Mouse (Mus musculus) midbrain, embryonic 11.5 days (tissue): Measurements from ENCODE around the gene Dbh. TPM values are rescaled to one million over a fixed set of nuclear protein-coding genes. Genes with fewer than 3 reads are reported as not detected.

ENCODE experiments used
- ATAC-seq: fragments of 200-750 bp; cut with Nextera tagmentation; 2 replicates; pipeline ENCODE4 v1.8.0; 2017; ENCODE audit warnings: moderate TSS enrichment, moderate library complexity; ENCODE audit not compliant: low FRiP score
- DNase-seq: peaks from one replicate; pipeline ENCODE4 v3.0.0; 2015; ENCODE audit warnings: low spot score; ENCODE audit errors: missing footprints
- H3K27ac ChIP-seq: fragments of 300-500 bp; sonication (generic); 2 replicates; pipeline ENCODE4 v1.5.1; 2014; ENCODE audit warnings: low read depth, low read length
- H3K27me3 ChIP-seq: fragments of 300-500 bp; sonication (generic); 2 replicates; pipeline ENCODE4 v1.6.1; 2014; ENCODE audit warnings: mild to moderate bottlenecking, low read length, moderate library complexity, mixed read lengths; ENCODE audit not compliant: control insufficient read depth, insufficient read depth
- H3K36me3 ChIP-seq: fragments of 300-500 bp; sonication (generic); 2 replicates; pipeline ENCODE4 v1.6.1; 2014; ENCODE audit warnings: mild to moderate bottlenecking, low read length, moderate library complexity, mixed read lengths; ENCODE audit not compliant: control insufficient read depth, insufficient read depth
- H3K4me1 ChIP-seq: fragments of 300-500 bp; sonication (generic); 2 replicates; pipeline ENCODE4 v1.6.1; 2014; ENCODE audit warnings: low read length; ENCODE audit not compliant: control insufficient read depth, insufficient read depth
- H3K4me2 ChIP-seq: fragments of 300-500 bp; sonication (generic); 2 replicates; pipeline ENCODE4 v1.6.1; 2014; ENCODE audit warnings: mild to moderate bottlenecking, moderate library complexity
- H3K4me3 ChIP-seq: fragments of 300-500 bp; sonication (generic); 2 replicates; pipeline ENCODE4 v1.5.1; 2014; ENCODE audit warnings: low read depth, low read length
- H3K9ac ChIP-seq: fragments of 300-500 bp; sonication (generic); 2 replicates; pipeline ENCODE4 v1.6.1; 2014; ENCODE audit warnings: low read length
- H3K9me3 ChIP-seq: fragments of 300-500 bp; sonication (generic); 2 replicates; pipeline ENCODE4 v1.6.1; 2016; ENCODE audit warnings: low read length; ENCODE audit not compliant: control insufficient read depth
- WGBS: fragments of 180-500 bp; shearing (Covaris S2); extraction: QIAGEN DNeasy Blood & Tissue Kit; methylation state at CpG from one replicate; pipeline ENCODE4 v1.1.7; 2014; 5-methylcytosine and 5-hydroxymethylcytosine counted together
- polyA plus RNA-seq: library from polyadenylated mRNA; unstranded; fragments of >200 nt; fragmentation: Nextera tagmentation; extraction: Ambion mirVana; gene quantifications from 2 replicates; pipeline ENCODE4 v1.2.1, GENCODE M21; 2014

Gene Dbh
- polyA plus RNA-seq, 1 experiment from 2014 or later = 0.48 TPM

GRCm38 (mm10) chr2:27223012-27223421, 58.0 kb downstream of the Dbh start:
- WGBS = 93% methylated on average over 7 of the region's 7 CpGs
- DNase-seq (no peak), ATAC-seq (no peak)
- H3K27me3 ChIP-seq = no peaks in the 10 kb centered on the region
- H3K27ac ChIP-seq = no peak overlapping the region
- no peaks in the 10 kb centered on the region for H3K4me1 ChIP-seq
- H3K9ac ChIP-seq = no peak overlapping the region
- no peak overlapping the region for H3K4me2 ChIP-seq
- no peak overlapping the region for H3K4me3 ChIP-seq
- H3K36me3 ChIP-seq = no peaks in the 10 kb centered on the region
- H3K9me3 ChIP-seq = no peaks in the 10 kb centered on the region

DNA sequence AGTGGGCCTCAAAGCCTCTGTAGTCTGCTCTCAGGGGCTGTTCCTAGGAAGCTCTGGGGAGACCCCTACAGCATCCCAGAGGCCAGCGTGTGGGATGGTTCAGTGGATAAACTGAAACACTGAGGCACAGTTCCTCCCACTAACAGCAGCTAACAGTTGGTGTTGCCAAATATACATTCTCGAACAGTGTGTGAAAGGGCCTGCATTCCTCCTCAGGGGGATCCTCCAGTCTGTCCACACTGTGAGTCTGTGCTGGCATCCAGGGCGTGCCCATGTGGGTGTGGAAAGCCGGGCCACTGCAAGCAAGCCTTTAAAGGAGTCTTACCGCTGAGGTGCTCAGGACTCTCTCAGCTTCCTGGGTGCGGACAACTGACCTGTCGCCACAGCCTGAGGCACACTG, 61.5 kb downstream of the Dbh start:
- no peak for ATAC-seq
- Histone ChIP-seq H3K4me2 (no peak overlapping the region), H3K27me3 (no peaks in the 10 kb centered on the region), H3K9ac (no peak overlapping the region), H3K27ac (no peak overlapping the region), H3K4me1 (no peaks in the 10 kb centered on the region), H3K36me3 (no peaks in the 10 kb centered on the region), H3K4me3 (no peak overlapping the region), H3K9me3 (no peaks in the 10 kb centered on the region)
- DNase-seq = no peak
- WGBS = 57% methylated on average over 7 of the region's 7 CpGs

- H3K4me2 ChIP-seq = no peak overlapping the region
- H3K27ac ChIP-seq = no peak overlapping the region
- WGBS = 81% methylated on average over 5 of the region's 5 CpGs
- H3K9me3 ChIP-seq = no peaks in the 10 kb centered on the region
- DNase-seq = no peak
- H3K27me3 ChIP-seq = no peaks in the 10 kb centered on the region
- no peak for ATAC-seq
- no peak overlapping the region for H3K9ac ChIP-seq
- H3K4me3 ChIP-seq = no peak overlapping the region
- no peaks in the 10 kb centered on the region for H3K4me1 ChIP-seq
- no peaks in the 10 kb centered on the region for H3K36me3 ChIP-seq
Measured at GRCm38 (mm10) chr2:27228809-27229480, 63.9 kb downstream of the Dbh start.

DNA sequence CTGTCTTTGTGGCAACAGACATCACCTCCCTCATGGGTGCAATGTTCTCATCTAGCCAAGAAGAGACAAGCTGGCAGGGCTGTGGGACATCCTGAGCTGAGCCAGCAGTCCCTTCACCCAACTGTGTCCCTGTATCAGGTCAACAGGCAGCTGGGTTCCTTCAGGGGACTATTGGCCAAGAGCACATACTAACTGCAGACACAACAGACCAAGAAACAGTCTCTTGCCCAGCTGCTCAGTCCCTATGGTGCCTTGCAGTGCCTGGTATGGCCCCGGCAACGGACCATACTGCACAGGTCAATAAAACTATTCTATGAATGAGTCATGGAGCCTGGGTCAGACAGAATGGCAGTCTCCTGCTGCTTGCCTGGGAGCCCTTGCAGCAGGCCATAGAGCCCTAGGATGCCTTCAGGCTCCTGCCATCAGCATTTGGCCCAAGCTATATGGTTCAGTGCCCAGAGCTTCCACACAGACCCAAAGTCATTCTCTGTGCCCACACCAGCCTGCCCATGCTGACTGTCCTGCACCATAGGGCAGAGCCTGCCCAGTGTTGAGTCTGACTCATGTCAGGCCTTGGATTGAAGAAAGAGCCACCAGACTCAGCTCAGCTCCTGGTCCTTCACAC, 64.6 kb downstream of the Dbh start:
- H3K4me3 ChIP-seq = no peak overlapping the region
- ATAC-seq = no peak
- H3K9ac ChIP-seq = no peak overlapping the region
- no peak for DNase-seq
- H3K27me3 ChIP-seq = no peaks in the 10 kb centered on the region
- no peaks in the 10 kb centered on the region for H3K4me1 ChIP-seq
- H3K4me2 ChIP-seq = no peak overlapping the region
- WGBS = 80% methylated on average over 2 of the region's 2 CpGs
- no peaks in the 10 kb centered on the region for H3K9me3 ChIP-seq
- H3K36me3 ChIP-seq = no peaks in the 10 kb centered on the region
- H3K27ac ChIP-seq = no peak overlapping the region

DNA sequence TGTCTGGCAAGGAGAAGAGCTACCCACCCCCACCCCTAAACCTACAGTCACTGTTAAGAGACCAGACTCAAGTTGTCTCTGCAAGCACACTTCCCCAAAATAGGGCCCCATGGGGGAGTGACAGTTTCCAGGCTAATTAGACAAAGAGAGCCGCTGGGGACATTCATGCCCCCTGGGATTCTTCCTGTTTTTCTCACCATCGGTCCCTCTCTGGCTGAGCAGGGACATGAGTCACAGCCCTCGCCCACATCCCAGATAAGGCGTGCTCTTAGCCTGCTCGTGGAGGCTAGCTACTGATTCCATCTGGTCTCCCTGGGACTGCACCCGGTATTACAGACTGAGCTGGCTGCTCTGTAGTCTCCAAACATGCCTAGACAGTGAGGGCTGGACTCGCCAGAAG, 67.3 kb downstream of the Dbh start:
- Histone ChIP-seq H3K4me3 (no peak overlapping the region), H3K27ac (no peak overlapping the region), H3K4me1 (no peaks in the 10 kb centered on the region), H3K4me2 (no peak overlapping the region), H3K9ac (no peak overlapping the region), H3K27me3 (no peaks in the 10 kb centered on the region), H3K36me3 (no peaks in the 10 kb centered on the region), H3K9me3 (no peaks in the 10 kb centered on the region)
- DNase-seq (no peak), ATAC-seq (no peak)
- WGBS = 34% methylated on average over 7 of the region's 7 CpGs

Other genes starting within 250 kb of the Dbh start
- gene Surf2, start 248.9 kb upstream of the Dbh start, polyA plus RNA-seq = 46.5 and 48.4 TPM in 2 replicates
- gene Surf1, start 248.7 kb upstream of the Dbh start, polyA plus RNA-seq = 49.0 and 54.0 TPM in 2 replicates
- 137 and 139 TPM in 2 replicates for gene Surf4, start 231.3 kb upstream of the Dbh start, polyA plus RNA-seq
- gene Stkld1, start 231.2 kb upstream of the Dbh start, polyA plus RNA-seq = 0.07 TPM in 1 of 2 replicates, not detected in the other
- 50.4 and 51.4 TPM in 2 replicates for gene Rexo4, start 200.8 kb upstream of the Dbh start, polyA plus RNA-seq
- not detected in 2 replicates for gene Adamts13, start 191.8 kb upstream of the Dbh start, polyA plus RNA-seq
- 87.6 and 93.8 TPM in 2 replicates for gene Cacfd1, start 155.3 kb upstream of the Dbh start, polyA plus RNA-seq
- 1.2 and 1.6 TPM in 2 replicates for gene Slc2a6, start 137.2 kb upstream of the Dbh start, polyA plus RNA-seq
- gene Mymk, start 93.1 kb upstream of the Dbh start, polyA plus RNA-seq = not detected in 2 replicates
- gene Adamtsl2, start 85.9 kb upstream of the Dbh start, polyA plus RNA-seq = 3.9 and 5.9 TPM in 2 replicates
- 0.10 and 0.15 TPM in 2 replicates for gene Fam163b, start 22.7 kb upstream of the Dbh start, polyA plus RNA-seq
- gene Sardh, start 83.1 kb downstream of the Dbh start, polyA plus RNA-seq = 3.6 and 4.4 TPM in 2 replicates